Mouse (Mus musculus) heart, adult 18-20 months (tissue): ENCODE data around the gene Gorasp1. TPM values are rescaled to one million over a fixed set of nuclear protein-coding genes. Genes with fewer than 3 reads are reported as not detected.

Experiments
- total RNA-seq, 2 experiments: library from RNA; stranded (reverse); gene quantifications; 2 replicates each; pipeline ENCODE4 v1.2.3; 2021

Gene Gorasp1
- total RNA-seq, 2 experiments from 2014 or later = 31.8 to 35.8 TPM

Other genes starting within 250 kb of the Gorasp1 start
- under 1 TPM; 0.67 to 0.75 TPM for gene Scn10a, start 218.2 kb downstream of the Gorasp1 start, total RNA-seq
- gene Scn11a, start 112.1 kb downstream of the Gorasp1 start, total RNA-seq = under 1 TPM in 1 of 2 experiments, not detected in 1; 0.05 TPM
- gene Wdr48, start 42.7 kb downstream of the Gorasp1 start, total RNA-seq = 10 to 100 TPM; 20.8 to 30.4 TPM
- gene Ttc21a, start within 50 bp of the Gorasp1 start, total RNA-seq = under 1 TPM in 1 of 2 experiments, not detected in 1; 0.21 TPM
- 10 to 100 TPM; 16.7 to 20.7 TPM for gene Csrnp1, start 47.1 kb upstream of the Gorasp1 start, total RNA-seq
- 100 to 1,000 TPM; 145 to 150 TPM for gene Xirp1, start 86.0 kb upstream of the Gorasp1 start, total RNA-seq
- gene Cx3cr1, start 132.3 kb upstream of the Gorasp1 start, total RNA-seq = under 1 TPM; 0.80 to 0.92 TPM
- gene Ccr8, start 154.5 kb upstream of the Gorasp1 start, total RNA-seq = not detected
- gene Slc25a38, start 172.8 kb upstream of the Gorasp1 start, total RNA-seq = 10 to 100 TPM; 21.6 to 23.5 TPM
- gene Rpsa, start 190.1 kb upstream of the Gorasp1 start, total RNA-seq = 100 to 1,000 TPM; 538 to 567 TPM
- gene Mobp, start 212.1 kb upstream of the Gorasp1 start, total RNA-seq = not detected